Mouse (Mus musculus) intestine, postnatal 0 days (tissue): Measurements from ENCODE around the gene Ccl20. TPM values are rescaled to one million over a fixed set of nuclear protein-coding genes. Genes with fewer than 3 reads are reported as not detected.
A peak's percentile ranks its signal among the peaks of the same experiment; 100 is the strongest.

Experiments
- ATAC-seq: fragments of 200-750 bp; cut with Nextera tagmentation; 2 replicates; pipeline ENCODE4 v1.8.0; 2017; ENCODE audit warnings: mild to moderate bottlenecking, moderate TSS enrichment, moderate library complexity
- H3K27ac ChIP-seq: fragments of 300-500 bp; sonication (generic); 2 replicates; pipeline ENCODE4 v1.5.1; 2014; ENCODE audit warnings: mild to moderate bottlenecking, low read depth, low read length, moderate library complexity
- H3K27me3 ChIP-seq: fragments of 300-500 bp; sonication (generic); replicated peaks from 2 replicates; pipeline ENCODE4 v1.6.1; 2014; ENCODE audit warnings: low read length, mixed read lengths; ENCODE audit not compliant: control insufficient read depth, insufficient read depth
- H3K36me3 ChIP-seq: fragments of 300-500 bp; sonication (generic); 2 replicates; pipeline ENCODE4 v1.6.1; 2014; ENCODE audit warnings: mild to moderate bottlenecking, moderate library complexity; ENCODE audit not compliant: control insufficient read depth, insufficient read depth
- H3K4me1 ChIP-seq: fragments of 300-500 bp; sonication (generic); replicated peaks from 2 replicates; pipeline ENCODE4 v1.6.1; 2014; ENCODE audit warnings: antibody characterized with exemption, low read length, mixed read lengths; ENCODE audit not compliant: control insufficient read depth, insufficient read depth
- H3K4me2 ChIP-seq: fragments of 300-500 bp; sonication (generic); replicated peaks from 2 replicates; pipeline ENCODE4 v1.6.1; 2014; ENCODE audit warnings: low read depth, mild to moderate bottlenecking, moderate library complexity
- H3K4me3 ChIP-seq: fragments of 300-500 bp; sonication (generic); 2 replicates; pipeline ENCODE4 v1.5.1; 2014; ENCODE audit warnings: low read depth, low read length
- H3K9ac ChIP-seq: fragments of 300-500 bp; sonication (generic); 2 replicates; pipeline ENCODE4 v1.6.1; 2014; ENCODE audit warnings: mild to moderate bottlenecking, low read depth, low read length
- H3K9me3 ChIP-seq: fragments of 300-500 bp; sonication (generic); 2 replicates; pipeline ENCODE4 v1.6.1; 2016; ENCODE audit warnings: mixed run types; ENCODE audit not compliant: control insufficient read depth
- CTCF ChIP-seq: sonication (generic); IDR thresholded peaks from 2 replicates; pipeline ENCODE4 v1.5.1; 2016; ENCODE audit warnings: low read depth, mild to moderate bottlenecking, control low read depth, antibody characterized with exemption, moderate library complexity
- WGBS: fragments of 180-500 bp; shearing (Covaris S2); extraction: QIAGEN DNeasy Blood & Tissue Kit; methylation state at CpG from one replicate; pipeline ENCODE4 v1.1.7; 2014; 5-methylcytosine and 5-hydroxymethylcytosine counted together
- polyA plus RNA-seq: library from polyadenylated mRNA; unstranded; fragments of >200 nt; fragmentation: Nextera tagmentation; extraction: Ambion mirVana; gene quantifications from 2 replicates; pipeline ENCODE4 v1.2.1, GENCODE M21; 2015

Ccl20 gene
- polyA plus RNA-seq, 1 experiment from 2014 or later = 28.1 TPM

DNA sequence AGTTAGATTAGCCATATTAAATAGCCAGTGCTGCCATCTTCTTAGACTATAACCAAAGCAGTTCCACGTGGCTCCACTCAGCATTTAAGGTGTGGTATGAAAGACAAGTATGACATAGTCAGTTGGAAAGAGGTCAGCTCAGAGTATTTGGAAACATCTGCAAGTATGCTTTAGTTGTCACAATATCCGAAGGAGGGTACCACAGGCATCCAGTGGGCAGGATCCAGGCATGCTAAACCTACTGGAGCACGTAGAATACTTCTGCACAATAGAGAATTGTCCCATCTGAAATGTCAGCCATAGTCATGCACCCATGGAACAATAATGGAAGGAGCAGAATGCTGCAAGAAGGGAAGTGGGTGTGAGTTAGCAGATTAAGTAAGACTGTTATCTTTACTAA is 3.7 kb downstream of the Ccl20 start:
- H3K9me3 ChIP-seq = no peaks in the 10 kb centered on the region
- TF ChIP-seq CTCF = no peak
- no peak overlapping the region for H3K4me2 ChIP-seq
- H3K36me3 ChIP-seq = no peaks in the 10 kb centered on the region
- 87% methylated on average over 3 of the region's 3 CpGs for WGBS
- no peaks in the 10 kb centered on the region for H3K27me3 ChIP-seq
- H3K27ac ChIP-seq = no peak overlapping the region
- no peak overlapping the region for H3K9ac ChIP-seq
- H3K4me3 ChIP-seq = no peak overlapping the region
- H3K4me1 ChIP-seq = 0 out of 2 replicates have a peak, but pooled peaks cover 5% of the 10 kb centered on the region
- ATAC-seq = no peak

DNA sequence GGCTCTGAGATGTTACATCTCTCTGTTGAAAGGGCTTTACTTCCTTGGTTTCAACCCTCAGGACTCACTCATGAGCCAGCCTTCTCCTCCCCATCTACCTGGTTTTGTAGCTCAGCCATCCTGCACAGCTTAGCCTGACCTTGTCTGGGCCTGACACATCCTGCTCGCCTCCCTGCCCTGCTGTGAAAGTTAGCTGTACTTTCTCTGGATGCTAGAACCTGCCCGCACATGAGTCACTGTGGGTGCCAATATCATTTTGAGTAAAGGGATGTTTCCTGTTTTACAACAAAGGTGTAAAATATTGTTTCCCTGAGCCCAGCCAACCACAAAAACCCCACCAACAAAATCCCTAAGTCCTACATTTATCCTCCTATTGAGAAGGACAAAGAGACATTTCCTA is 6.6 kb downstream of the Ccl20 start:
- no peak for ATAC-seq
- TF ChIP-seq CTCF = no peak
- no peaks in the 10 kb centered on the region for H3K27me3 ChIP-seq
- no peak overlapping the region for H3K27ac ChIP-seq
- no peaks in the 10 kb centered on the region for H3K9me3 ChIP-seq
- H3K4me3 ChIP-seq = no peak overlapping the region
- no peak overlapping the region for H3K9ac ChIP-seq
- no peaks in the 10 kb centered on the region for H3K36me3 ChIP-seq
- 0 out of 2 replicates have a peak, but pooled peaks cover 5% of the 10 kb centered on the region for H3K4me1 ChIP-seq
- no peak overlapping the region for H3K4me2 ChIP-seq
- WGBS = 93% methylated on average over 2 of the region's 2 CpGs

DNA sequence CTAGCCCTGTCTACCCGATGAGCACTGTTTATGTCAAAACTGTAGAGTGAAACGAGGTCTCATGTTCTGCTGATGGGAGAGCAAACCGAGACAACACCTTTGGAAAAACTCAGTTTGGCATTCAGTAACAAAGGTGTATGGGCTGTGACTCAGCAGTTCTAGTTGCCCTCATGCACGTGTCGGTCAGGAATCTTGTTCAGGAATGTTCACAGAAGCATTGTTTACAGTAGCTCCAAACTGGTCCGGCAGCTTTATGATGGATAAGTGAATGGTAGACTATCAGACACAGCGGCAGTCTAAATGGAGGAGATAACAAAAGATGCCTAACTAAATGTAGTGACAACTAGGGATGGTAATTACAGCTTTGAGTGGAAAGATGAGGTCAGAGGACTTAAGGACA is 19.3 kb downstream of the Ccl20 start:
- TF ChIP-seq CTCF = no peak
- H3K4me3 ChIP-seq = no peak overlapping the region
- no peaks in the 10 kb centered on the region for H3K27me3 ChIP-seq
- no peaks in the 10 kb centered on the region for H3K9me3 ChIP-seq
- H3K4me1 ChIP-seq = 0 out of 2 replicates have a peak, but pooled peaks cover 2% of the 10 kb centered on the region
- no peak overlapping the region for H3K27ac ChIP-seq
- H3K9ac ChIP-seq = no peak overlapping the region
- peak; percentile 61 for ATAC-seq
- H3K36me3 ChIP-seq = no peaks in the 10 kb centered on the region
- no peak overlapping the region for H3K4me2 ChIP-seq
- 21% methylated on average over 7 of the region's 7 CpGs for WGBS

DNA sequence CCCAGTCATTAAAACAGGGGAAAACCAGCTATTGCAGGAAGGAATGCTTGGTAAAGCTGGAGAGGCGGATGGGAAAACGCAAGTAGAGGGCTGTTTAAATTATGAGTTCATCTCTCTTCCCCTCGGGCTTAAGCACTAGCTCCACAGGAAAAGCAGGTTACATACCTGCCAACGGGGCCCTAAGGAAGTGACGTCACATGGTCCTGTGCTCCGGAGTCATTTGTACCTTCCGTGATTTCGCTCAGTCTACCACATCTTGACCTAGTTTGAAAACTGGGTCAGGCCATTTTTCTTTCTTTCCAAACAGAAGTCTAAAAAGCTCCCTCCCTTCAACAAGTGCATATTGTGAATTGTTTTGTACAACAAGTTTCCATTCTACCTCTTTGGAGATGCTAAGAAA is 21.3 kb downstream of the Ccl20 start:
- Histone ChIP-seq H3K27me3 (no peaks in the 10 kb centered on the region), H3K36me3 (no peaks in the 10 kb centered on the region), H3K9me3 (no peaks in the 10 kb centered on the region), H3K4me1 (0 out of 2 replicates have a peak, but pooled peaks cover 2% of the 10 kb centered on the region), H3K27ac (no peak overlapping the region), H3K9ac (no peak overlapping the region), H3K4me3 (no peak overlapping the region), H3K4me2 (no peak overlapping the region)
- ATAC-seq = no peak
- 89% methylated on average over 8 of the region's 8 CpGs for WGBS
- no peak for TF ChIP-seq CTCF

DNA sequence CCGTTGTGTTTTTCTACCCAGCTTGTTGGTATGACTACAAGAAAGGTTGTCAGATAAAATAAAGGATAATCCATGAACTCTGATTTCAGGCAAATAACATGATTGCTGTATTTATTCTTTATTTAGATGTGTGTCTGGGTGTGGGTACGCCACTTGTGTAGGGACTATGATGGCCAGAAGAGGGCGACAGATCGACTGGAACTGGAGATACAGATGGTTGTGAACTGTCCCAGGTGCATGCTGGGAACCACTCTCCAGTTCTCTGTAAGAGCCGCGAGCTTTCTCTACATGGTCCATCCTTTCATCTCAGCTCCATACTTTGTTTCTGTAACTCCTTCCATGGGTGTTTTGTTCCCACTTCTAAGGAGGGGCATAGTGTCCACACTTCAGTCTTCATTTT is 22.2 kb downstream of the Ccl20 start:
- H3K4me1 ChIP-seq = 0 out of 2 replicates have a peak, but pooled peaks cover 2% of the 10 kb centered on the region
- no peaks in the 10 kb centered on the region for H3K9me3 ChIP-seq
- H3K36me3 ChIP-seq = no peaks in the 10 kb centered on the region
- no peak for ATAC-seq
- H3K9ac ChIP-seq = no peak overlapping the region
- no peaks in the 10 kb centered on the region for H3K27me3 ChIP-seq
- WGBS = 91% methylated on average over 6 of the region's 6 CpGs
- H3K4me2 ChIP-seq = no peak overlapping the region
- no peak overlapping the region for H3K4me3 ChIP-seq
- H3K27ac ChIP-seq = no peak overlapping the region
- no peak for TF ChIP-seq CTCF

DNA sequence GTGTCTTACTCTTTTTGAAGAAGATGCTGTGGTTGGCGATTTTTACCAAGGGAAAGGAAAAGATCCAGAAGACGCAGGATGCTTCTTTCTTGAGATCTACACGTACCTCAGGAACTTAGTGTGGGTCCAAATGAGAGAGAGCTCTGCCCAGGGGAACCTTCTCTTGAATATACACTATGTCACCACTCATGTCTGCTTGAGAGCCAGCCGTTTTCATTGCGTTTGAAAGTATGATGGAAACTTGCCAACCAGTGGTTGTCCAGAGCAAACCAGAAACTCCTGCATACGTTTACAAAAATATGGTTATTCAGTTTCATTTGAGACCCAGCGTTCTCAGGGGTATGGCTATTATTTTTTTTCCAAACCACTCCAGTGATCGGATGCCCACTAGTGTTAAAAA is 24.9 kb downstream of the Ccl20 start:
- no peak overlapping the region for H3K9ac ChIP-seq
- H3K4me2 ChIP-seq = no peak overlapping the region
- H3K9me3 ChIP-seq = no peaks in the 10 kb centered on the region
- H3K36me3 ChIP-seq = no peaks in the 10 kb centered on the region
- no peak for ATAC-seq
- no peak overlapping the region for H3K4me3 ChIP-seq
- no peak for TF ChIP-seq CTCF
- H3K4me1 ChIP-seq = no peaks in the 10 kb centered on the region
- no peak overlapping the region for H3K27ac ChIP-seq
- WGBS = 82% methylated on average over 8 of the region's 8 CpGs
- no peaks in the 10 kb centered on the region for H3K27me3 ChIP-seq

DNA sequence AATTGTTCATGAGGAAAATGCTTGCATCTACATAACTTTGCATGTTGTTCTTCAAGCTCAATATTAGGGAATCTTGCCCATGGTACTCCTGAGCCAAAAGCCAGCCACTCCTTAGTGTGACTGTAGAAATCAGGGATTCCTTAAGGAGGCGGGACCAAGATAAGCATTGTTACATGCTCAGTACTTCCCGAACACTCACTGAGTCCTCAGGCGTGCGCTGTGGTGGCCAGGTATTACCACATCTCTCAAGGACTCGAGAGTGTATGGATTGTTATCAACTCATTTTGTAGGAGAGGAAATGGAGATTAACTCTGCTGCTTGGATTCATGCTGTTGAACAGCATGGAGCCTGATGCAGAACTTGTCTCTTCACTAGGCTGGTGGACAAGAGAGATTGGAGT is 25.5 kb downstream of the Ccl20 start:
- peak; percentile 48 for ATAC-seq
- 39% methylated on average over 5 of the region's 5 CpGs for WGBS

More for the DNA sequence above, 25.5 kb downstream of the Ccl20 start:
- no peaks in the 10 kb centered on the region for H3K27me3 ChIP-seq
- H3K4me1 ChIP-seq = peaks cover under 1% of the 10 kb centered on the region; the same call in 1 of the 2 replicates
- TF ChIP-seq CTCF = no peak
- H3K27ac ChIP-seq = no peak overlapping the region
- H3K9me3 ChIP-seq = no peaks in the 10 kb centered on the region
- no peak overlapping the region for H3K9ac ChIP-seq
- H3K4me2 ChIP-seq = no peak overlapping the region
- no peak overlapping the region for H3K4me3 ChIP-seq
- H3K36me3 ChIP-seq = no peaks in the 10 kb centered on the region
